Mouse (Mus musculus) spleen, adult 10 weeks (tissue): ENCODE data around the gene 1810062G17Rik. TPM values are rescaled to one million over a fixed set of nuclear protein-coding genes. Genes with fewer than 3 reads are reported as not detected.

Source experiments
- polyA plus RNA-seq: library from polyadenylated mRNA; stranded (reverse); fragments of 350-450 nt; fragmentation: Illumina TruSeq; extraction: RNeasy Lipid Tissue Mini Kit (QIAGEN cat#74804); gene quantifications from one replicate; pipeline ENCODE4 v1.2.3, GENCODE M21; 2015; ENCODE audit warnings: low replicate concordance; ENCODE audit not compliant: insufficient read depth

Gene 1810062G17Rik
- 0.47 TPM for polyA plus RNA-seq

GRCm38 (mm10) chr3:36475532-36476087, at the start of gene 1810062G17Rik, which contains the start of gene Anxa5:
Gene 1810062G17Rik, plus strand, starts transcription at chr3:36475937.
Gene Anxa5, minus strand, starts transcription at chr3:36475894.

DNA sequence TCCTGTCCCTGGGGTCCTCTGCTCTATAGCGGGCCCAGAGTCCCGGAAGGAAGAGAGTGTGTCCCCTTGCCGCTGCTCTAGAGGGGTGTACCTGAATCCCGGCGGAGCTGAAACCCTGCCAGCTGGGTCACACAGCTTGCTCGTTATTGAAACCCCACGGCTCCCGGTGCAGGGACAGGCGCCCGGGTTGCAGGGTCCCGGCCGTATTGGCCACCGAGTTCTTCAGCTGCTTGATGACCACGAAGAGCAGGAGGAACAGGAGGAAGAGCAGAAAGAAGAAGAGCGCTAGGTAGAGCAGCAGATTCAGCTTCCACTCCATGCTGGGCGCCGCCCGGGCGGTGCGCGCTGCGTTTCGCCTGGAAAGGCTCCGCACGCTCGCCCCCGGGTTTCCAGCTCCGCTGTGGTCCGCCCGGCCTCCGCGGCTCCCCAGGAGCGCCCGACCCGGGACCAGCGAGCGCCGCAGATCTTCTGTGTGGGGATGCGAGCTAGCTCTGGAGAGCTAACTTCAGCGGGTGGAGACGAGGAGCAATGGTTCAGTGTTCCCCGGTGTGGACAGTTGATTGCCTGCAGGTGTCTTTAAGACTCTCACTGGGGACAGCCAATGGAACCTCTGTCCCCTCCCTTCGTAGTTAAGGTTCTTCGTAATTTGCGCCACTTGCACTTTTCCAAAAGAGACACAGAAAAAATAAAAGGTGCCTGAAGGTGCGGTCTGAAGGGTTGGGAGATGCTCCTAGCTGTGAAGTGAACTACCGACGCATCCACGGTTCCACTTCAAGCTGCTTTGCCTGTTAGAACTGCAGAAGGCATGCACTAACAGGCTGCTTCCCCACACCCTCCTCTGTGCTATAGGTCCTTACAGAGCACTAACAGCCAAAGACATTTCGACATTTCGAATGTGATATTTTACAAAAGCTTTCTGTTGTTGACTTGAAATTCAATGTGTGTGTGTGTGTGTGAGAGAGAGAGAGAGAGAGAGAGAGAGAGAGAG, 45.6 kb downstream of the 1810062G17Rik start, which contains the start of gene Gm11549:
Gene Gm11549, minus strand, starts transcription at position 741 of the 988 bp plus-strand sequence.

Other genes with a start within 250 kb of the 1810062G17Rik start
- gene Anxa5, start within 50 bp of the 1810062G17Rik start, polyA plus RNA-seq = 137 TPM
- gene Gm11549, start 45.9 kb downstream of the 1810062G17Rik start, polyA plus RNA-seq = 0.08 TPM
- gene Exosc9, start 76.7 kb downstream of the 1810062G17Rik start, polyA plus RNA-seq = 59.1 TPM
- gene Ccna2, start 96.2 kb downstream of the 1810062G17Rik start, polyA plus RNA-seq = 40.4 TPM
- 3.0 TPM for gene Bbs7, start 137.5 kb downstream of the 1810062G17Rik start, polyA plus RNA-seq
- gene Trpc3, start 214.2 kb downstream of the 1810062G17Rik start, polyA plus RNA-seq = 5.4 TPM